Mouse (Mus musculus): Measurements from ENCODE around the gene Got1. TPM values are rescaled to one million over a fixed set of nuclear protein-coding genes. Genes with fewer than 3 reads are reported as not detected.

The Got1 gene
- 14.2 and 15.6 TPM in 2 replicates for polyA plus RNA-seq (2015; fragmentation: Nextera tagmentation; extraction: Ambion mirVana)

- H3K9me3 ChIP-seq (ENCODE audit: low read length), result no peaks in the 10 kb centered on the region
- TF ChIP-seq CTCF (IDR thresholded peaks at IDR 0.05), result no peak; the same call in 1 of the 2 replicates
- TF ChIP-seq EP300 (IDR thresholded peaks at IDR 0.05), result peak; percentile 75; the same call in 1 of the 2 replicates
- DNase-seq (ENCODE audit: low spot score) (peak; percentile 99), ATAC-seq (peak; percentile 99)
- H3K4me3 ChIP-seq (ENCODE audit: low read depth, low read length), result peak within 1 kb of the TSS; percentile 56
- H3K36me3 ChIP-seq (ENCODE audit: insufficient read depth, low read length), result no peaks in the 10 kb centered on the region
- no peak within 1 kb of the TSS for H3K27ac ChIP-seq (ENCODE audit: low read length)
- H3K9ac ChIP-seq (replicated peaks; ENCODE audit: low read depth), result peak within 1 kb of the TSS; percentile 12; the same call in 1 of the 2 replicates
- under 1% methylated on average over 58 of the region's 58 CpGs for WGBS
- H3K4me2 ChIP-seq (replicated peaks; ENCODE audit: low read depth, low read length), result peak within 1 kb of the TSS; percentile 73
- H3K27me3 ChIP-seq (replicated peaks; ENCODE audit: insufficient read depth, low read length), result 0 out of 2 replicates have a peak, but pooled peaks cover 4% of the 10 kb centered on the region
- H3K4me1 ChIP-seq (ENCODE audit: insufficient read depth, low read depth, low read length), result peaks cover 11% of the 10 kb centered on the region; the same call in 1 of the 2 replicates
These were observed at the start of gene Got1 for GRCm38 (mm10) chr19:43524187-43525103. Gene Got1 (minus strand): TSS chr19:43524605.

- WGBS, result 15% methylated on average over 32 of the region's 32 CpGs
- no peak for TF ChIP-seq EP300 (IDR thresholded peaks at IDR 0.05)
- peak; percentile 88 for TF ChIP-seq CTCF (IDR thresholded peaks at IDR 0.05)
- Histone ChIP-seq H3K27ac (ENCODE audit: low read length) (no peak overlapping the region), H3K27me3 (replicated peaks; ENCODE audit: insufficient read depth, low read length) (peaks cover 33% of the 10 kb centered on the region), H3K9ac (replicated peaks; ENCODE audit: low read depth) (no peak overlapping the region), H3K4me3 (ENCODE audit: low read depth, low read length) (peak overlapping the region; percentile 19), H3K4me1 (ENCODE audit: insufficient read depth, low read depth, low read length) (no peaks in the 10 kb centered on the region), H3K4me2 (replicated peaks; ENCODE audit: low read depth, low read length) (peak overlapping the region; percentile 64), H3K9me3 (ENCODE audit: low read length) (no peaks in the 10 kb centered on the region), H3K36me3 (ENCODE audit: insufficient read depth, low read length) (no peaks in the 10 kb centered on the region)
- ATAC-seq (peak; percentile 71), DNase-seq (ENCODE audit: low spot score) (peak; percentile 89)
These were observed 46.7 kb upstream of the Got1 start for GRCm38 (mm10) chr19:43570831-43571790.

- H3K4me3 ChIP-seq (ENCODE audit: low read depth, low read length), result no peak overlapping the region
- ATAC-seq (no peak), DNase-seq (ENCODE audit: low spot score) (no peak)
- H3K9me3 ChIP-seq (ENCODE audit: low read length), result no peaks in the 10 kb centered on the region
- H3K9ac ChIP-seq (replicated peaks; ENCODE audit: low read depth), result no peak overlapping the region
- TF ChIP-seq CTCF (IDR thresholded peaks at IDR 0.05), result no peak
- TF ChIP-seq EP300 (IDR thresholded peaks at IDR 0.05), result no peak
- no peak overlapping the region for H3K27ac ChIP-seq (ENCODE audit: low read length)
- H3K36me3 ChIP-seq (ENCODE audit: insufficient read depth, low read length), result no peaks in the 10 kb centered on the region
- no peak overlapping the region for H3K4me2 ChIP-seq (replicated peaks; ENCODE audit: low read depth, low read length)
- no peaks in the 10 kb centered on the region for H3K4me1 ChIP-seq (ENCODE audit: insufficient read depth, low read depth, low read length)
- peaks cover 33% of the 10 kb centered on the region for H3K27me3 ChIP-seq (replicated peaks; ENCODE audit: insufficient read depth, low read length)
- 59% methylated on average over 6 of the region's 6 CpGs for WGBS
These were observed 44.7 kb upstream of the Got1 start for GRCm38 (mm10) chr19:43569133-43569532.

- peaks cover 33% of the 10 kb centered on the region for H3K27me3 ChIP-seq (replicated peaks; ENCODE audit: insufficient read depth, low read length)
- no peaks in the 10 kb centered on the region for H3K36me3 ChIP-seq (ENCODE audit: insufficient read depth, low read length)
- H3K9me3 ChIP-seq (ENCODE audit: low read length), result no peaks in the 10 kb centered on the region
- H3K4me1 ChIP-seq (ENCODE audit: insufficient read depth, low read depth, low read length), result peaks cover 5% of the 10 kb centered on the region; the same call in 1 of the 2 replicates
- DNase-seq (ENCODE audit: low spot score) (no peak), ATAC-seq (no peak)
- 56% methylated on average over 9 of the region's 9 CpGs for WGBS
- no peak overlapping the region for H3K27ac ChIP-seq (ENCODE audit: low read length)
- TF ChIP-seq EP300 (IDR thresholded peaks at IDR 0.05) (no peak), CTCF (IDR thresholded peaks at IDR 0.05) (peak; percentile 19; the same call in 1 of the 2 replicates)
- no peak overlapping the region for H3K4me2 ChIP-seq (replicated peaks; ENCODE audit: low read depth, low read length)
- H3K9ac ChIP-seq (replicated peaks; ENCODE audit: low read depth), result no peak overlapping the region
- no peak overlapping the region for H3K4me3 ChIP-seq (ENCODE audit: low read depth, low read length)
These were observed 43.9 kb upstream of the Got1 start for GRCm38 (mm10) chr19:43568298-43568697.

- TF ChIP-seq EP300 (IDR thresholded peaks at IDR 0.05) (no peak), CTCF (IDR thresholded peaks at IDR 0.05) (no peak)
- 20% methylated on average over 5 of the region's 5 CpGs for WGBS
- H3K27me3 ChIP-seq (replicated peaks; ENCODE audit: insufficient read depth, low read length), result peaks cover 6% of the 10 kb centered on the region; the same call in 1 of the 2 replicates
- peak; percentile 52; the same call in 1 of the 2 replicates for ATAC-seq
- no peak overlapping the region for H3K4me2 ChIP-seq (replicated peaks; ENCODE audit: low read depth, low read length)
- H3K4me3 ChIP-seq (ENCODE audit: low read depth, low read length), result no peak overlapping the region
- H3K9ac ChIP-seq (replicated peaks; ENCODE audit: low read depth), result no peak overlapping the region
- peak; percentile 42 for DNase-seq (ENCODE audit: low spot score)
- H3K9me3 ChIP-seq (ENCODE audit: low read length), result no peaks in the 10 kb centered on the region
- H3K36me3 ChIP-seq (ENCODE audit: insufficient read depth, low read length), result no peaks in the 10 kb centered on the region
- no peak overlapping the region for H3K27ac ChIP-seq (ENCODE audit: low read length)
- H3K4me1 ChIP-seq (ENCODE audit: insufficient read depth, low read depth, low read length), result peaks cover 5% of the 10 kb centered on the region; the same call in 1 of the 2 replicates
These were observed 38.8 kb upstream of the Got1 start for GRCm38 (mm10) chr19:43563166-43563565.

Measured in lung, postnatal 0 days (tissue).